Mouse (Mus musculus) yolk sac, embryonic 10.5 days (tissue): Measurements from ENCODE around the gene H2-T3.
"Not testable (repeated sequence)": the region's sequence is repeated elsewhere in the genome, so short reads cannot be mapped to it uniquely, and the experiment has no call there.

ENCODE experiments used
- DNase-seq: peaks from one replicate; pipeline ENCODE4 v3.0.0-alpha.2; 2017; ENCODE audit warnings: low spot score

The H2-T3 gene

DNA sequence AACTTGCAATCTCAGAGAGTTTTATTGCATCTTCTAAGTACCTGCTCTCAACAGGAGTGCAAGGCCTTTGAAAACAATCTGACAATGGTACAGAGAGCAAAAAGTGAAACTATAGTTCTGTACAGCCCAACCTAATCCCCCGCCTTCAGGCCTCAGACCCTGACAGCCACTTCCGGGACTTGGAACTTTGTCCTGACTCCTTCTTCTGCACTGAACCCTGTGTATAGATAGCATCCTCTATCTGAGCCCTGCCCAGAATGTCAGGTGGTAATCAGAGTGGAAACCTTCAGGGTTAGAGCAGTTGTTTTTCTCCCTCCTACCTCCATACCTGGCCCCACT, at the start of gene H2-T3:
H2-T3 (minus strand) TSS at position 119 of the 339 bp plus-strand sequence.
- DNase-seq: no peak

DNA sequence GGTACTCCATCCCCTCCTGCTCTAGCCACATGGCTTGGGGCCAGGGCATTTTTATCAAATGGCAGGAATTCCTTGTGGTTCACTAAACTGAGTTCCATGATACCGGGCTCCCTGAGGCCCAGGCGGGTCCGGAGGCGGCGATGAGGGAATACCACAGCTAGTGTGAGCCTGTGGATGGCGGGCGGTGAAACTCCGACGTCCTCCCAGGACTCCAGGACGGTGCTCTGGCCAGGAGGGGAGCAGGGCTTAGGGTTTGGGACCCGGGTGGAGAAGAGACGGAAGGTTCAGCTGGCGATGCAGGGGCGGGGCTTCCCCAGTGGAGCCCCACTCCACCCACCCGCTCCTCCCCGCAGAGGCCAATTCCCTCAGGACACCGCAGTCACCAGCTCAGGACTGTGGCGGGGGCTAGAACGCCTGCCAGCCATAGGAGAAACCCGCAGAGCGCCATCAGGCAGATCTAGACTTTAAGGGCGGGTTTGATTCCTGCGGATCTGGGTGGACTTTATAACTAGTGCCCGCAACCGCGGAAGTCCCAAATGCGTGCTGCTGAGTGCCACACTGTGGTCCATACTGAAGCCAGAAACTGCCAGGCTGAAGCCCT, 47.3 kb upstream of the H2-T3 start:
- no peak for DNase-seq

DNA sequence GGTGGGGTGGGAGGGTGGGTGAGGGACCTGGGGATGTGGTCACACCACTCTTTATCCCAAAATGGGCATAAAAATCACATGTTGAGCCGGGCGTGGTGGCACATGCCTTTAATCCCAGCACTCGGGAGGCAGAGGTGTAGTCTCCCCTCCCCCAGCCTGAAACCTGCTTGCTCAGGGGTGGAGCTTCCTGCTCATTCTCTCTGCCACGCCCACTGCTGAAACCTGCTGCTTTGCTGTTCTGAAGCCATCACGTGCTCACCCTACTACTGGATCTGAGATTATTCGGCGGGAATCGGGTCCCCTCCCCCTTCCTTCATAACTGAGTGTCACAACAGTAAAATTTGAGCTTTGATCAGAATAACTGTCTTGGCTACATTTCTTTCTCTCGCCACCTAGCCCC, 45.2 kb upstream of the H2-T3 start:
- DNase-seq: not testable (repeated sequence)

DNA sequence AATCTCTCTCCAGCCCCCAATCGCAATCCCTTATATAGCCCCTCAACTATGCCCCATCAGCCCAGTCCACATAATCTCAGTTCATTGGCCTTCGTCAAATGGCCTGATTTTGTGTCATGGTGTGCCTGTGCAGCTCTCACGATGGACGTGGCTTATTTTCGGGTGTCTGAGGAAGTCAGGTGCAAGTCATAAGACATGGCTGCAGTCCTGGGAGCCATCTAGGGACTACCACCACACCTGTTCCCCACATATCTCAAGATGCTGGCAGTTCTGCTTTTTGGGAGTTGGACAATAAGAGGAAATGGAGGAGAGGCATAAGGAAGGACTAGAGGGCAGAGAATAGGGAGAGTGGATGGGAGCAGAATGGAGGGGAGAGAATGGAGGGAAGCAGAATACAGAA, 43.5 kb upstream of the H2-T3 start:
- DNase-seq: no peak

DNA sequence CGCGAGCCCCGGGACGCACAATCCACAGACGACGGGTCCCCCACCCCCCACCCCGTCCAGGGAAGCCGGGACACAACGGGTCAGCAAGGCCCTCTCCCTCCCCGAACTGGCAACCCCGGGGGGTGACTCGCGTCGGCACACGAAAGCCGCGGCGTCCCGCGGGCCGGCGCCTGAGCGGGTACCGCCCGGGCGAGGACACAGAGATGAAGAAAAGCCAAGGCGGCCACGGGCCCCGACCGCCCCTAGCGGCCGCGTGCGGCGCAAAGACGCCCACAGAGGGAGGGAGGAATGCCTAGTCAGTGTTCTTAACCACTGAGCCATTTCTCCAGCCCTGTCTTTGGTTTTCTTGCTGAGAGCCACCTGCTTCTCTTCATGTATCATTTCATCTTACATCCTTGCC, 41.2 kb upstream of the H2-T3 start:
- DNase-seq: peak; percentile 100

DNA sequence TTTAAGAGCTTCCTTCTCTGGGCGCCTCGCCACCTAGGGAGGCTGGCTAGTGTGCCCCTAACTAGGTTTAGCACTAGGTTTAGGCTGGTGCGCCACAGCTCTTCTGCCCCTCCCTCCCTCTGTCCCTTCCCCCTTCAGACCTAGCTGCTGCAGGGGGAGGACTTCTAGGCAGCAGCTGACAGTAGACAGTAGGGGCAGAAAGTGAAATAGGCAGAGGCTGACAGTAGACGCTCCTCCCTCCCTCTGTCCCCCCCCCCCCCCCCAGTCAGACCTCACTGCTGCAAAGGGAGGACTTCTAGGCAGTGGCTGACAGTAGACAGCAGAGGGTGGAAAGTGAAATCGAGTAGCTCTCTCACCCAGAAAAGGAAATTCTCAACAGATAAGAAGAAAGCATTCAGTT, 39.0 kb upstream of the H2-T3 start:
- no peak for DNase-seq

DNA sequence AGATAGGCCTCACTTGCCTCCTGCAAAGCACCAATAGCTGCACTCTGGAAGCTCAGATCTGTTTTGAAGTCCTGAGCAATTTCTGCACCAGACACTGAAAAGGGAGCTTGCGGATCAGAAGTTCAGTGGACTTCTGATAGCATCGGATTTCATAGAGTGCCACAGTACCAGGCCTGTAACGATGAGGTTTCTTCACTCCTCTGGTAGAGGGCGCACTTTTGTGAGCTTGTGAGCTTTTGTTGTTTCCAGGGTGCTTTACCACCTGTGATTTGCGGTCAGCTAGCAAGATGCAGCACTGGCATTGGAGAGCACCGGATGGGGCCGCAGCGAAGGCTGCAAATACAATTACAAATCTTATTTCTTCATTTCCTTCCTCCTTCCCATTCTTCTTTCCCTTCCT, 36.8 kb upstream of the H2-T3 start:
- no peak for DNase-seq

DNA sequence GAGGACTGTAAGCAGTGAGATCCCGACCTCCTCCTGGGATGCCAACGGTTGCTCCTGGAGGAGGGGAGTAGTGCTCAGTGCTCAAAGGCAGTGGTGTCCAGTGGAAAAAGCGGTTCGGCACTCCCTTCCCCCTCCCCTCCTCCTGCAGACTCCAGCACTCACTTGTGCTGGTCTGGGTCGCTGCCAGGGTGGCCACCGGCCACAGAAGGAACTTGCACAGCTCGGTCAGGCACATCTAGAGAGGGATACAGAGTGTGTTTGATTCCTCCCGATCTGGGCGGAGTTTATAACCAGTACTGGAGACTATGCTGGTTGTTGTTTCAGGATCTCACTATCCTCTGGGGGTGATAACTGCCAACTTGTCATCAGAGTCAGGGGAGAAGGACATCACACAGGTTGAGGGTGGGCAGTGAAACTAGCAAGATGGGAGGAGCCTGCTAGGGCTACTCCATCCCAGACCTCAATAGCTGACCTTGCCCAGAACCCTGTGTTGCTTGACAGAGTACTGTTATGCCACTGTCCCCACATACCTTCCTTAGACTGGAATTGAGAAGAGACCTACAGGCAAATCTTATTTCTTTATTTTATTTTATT, 35.2 kb upstream of the H2-T3 start:
- no peak for DNase-seq

DNA sequence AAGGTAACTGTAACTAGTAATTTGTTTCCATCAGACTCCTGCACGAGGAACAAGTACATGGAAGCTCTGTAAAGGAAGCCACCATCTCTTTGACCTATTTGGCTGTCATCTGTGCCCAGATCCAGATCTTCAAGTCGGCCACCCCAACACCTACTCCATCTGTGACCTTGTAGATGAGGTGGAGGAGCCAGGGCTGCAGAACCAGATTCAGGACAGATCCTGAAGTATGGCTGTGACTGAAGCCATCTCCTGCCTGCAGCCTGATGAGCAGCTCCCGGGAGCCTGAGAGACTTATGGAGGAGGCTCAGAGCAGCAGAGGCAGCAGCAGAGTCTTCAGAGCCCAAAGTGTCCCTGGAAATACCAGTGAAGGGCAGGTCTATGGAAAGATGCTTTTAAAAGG, 34.4 kb upstream of the H2-T3 start:
- DNase-seq: no peak

DNA sequence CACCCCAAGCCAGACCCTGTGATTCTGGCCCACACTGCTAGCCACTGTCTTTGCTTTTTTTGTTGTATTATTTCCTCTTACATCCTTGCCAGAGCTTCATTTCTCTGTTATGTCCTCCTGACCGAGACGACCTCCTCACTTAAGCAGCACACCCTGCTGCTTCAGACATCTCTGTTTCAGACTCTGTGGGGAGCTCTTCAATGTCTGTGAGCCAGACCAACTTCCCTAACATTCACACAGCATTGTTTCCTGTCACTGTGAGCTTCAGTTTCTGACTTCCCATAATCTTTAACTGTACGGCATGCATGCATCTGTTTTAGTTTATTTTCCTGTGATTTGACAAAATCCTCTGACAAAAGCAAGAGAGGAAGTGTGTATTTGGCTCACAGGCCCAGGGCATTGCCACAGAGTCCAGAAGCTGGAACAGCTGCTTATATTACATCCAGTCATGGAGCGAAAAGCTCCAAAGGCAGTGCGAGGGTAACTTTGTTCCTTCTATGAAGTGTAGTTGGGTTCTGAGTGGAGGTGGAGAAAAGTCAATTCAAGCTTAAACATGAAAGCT, 28.6 kb upstream of the H2-T3 start:
- DNase-seq: no peak

DNA sequence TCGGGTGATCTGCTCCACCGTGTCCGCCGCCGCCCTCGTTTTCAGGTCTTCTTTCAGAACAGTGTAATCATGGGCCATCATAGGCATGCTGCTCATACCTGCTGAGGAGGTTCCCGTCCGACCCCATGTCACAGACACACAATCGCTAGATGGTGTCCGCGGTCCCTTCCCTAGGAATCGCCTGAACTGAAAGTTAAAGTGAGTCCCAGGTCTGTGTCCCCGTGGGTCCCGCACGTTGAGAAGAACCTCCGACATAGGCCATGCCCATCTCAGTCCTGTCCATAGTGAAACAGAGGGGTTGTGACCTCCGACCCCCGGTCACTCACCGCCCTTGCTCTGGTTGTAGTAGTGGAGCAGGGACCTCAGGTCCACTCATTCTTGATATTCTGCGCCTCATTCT, 25.5 kb upstream of the H2-T3 start:
- no peak for DNase-seq

DNA sequence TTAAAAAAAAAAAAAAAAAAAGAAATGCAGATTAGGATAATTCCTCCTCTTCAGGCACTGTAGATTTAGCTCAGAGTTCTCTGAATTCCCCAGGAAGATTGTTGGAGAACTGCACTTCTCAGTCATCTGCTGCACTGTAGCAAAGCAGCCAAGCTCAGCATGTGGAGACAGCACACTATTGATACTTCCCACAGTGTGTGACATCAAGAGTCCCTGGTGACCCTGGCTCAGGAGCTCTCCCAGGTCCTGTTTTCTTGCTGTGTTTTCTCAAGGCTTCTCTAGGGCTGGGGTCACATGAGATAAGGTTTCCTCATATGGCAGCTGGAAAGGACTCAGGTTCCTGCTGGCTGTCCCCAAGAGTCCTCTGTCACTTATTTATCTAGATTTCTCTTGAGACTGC, 16.8 kb upstream of the H2-T3 start:
- DNase-seq: no peak

DNA sequence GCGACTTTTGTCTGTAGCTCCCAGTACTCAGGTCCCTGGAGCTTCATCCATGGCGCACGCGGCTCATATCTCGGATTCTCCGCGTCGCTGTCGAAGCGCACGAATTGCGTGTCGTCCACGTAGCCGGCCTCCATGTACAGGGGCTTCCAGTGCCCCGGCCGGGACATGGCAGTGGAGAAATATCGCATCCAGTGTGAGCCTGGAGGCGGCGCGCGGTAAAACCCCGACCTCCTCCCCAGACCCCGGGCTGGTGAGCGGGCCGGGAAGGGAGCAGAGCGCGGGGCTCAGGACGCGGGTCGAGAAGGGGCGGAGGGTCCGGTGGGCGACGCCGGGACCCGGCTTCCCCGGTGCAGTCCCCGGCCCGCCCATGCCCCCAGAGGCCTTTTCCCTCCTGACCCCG, 15.8 kb upstream of the H2-T3 start:
- DNase-seq: no peak

DNA sequence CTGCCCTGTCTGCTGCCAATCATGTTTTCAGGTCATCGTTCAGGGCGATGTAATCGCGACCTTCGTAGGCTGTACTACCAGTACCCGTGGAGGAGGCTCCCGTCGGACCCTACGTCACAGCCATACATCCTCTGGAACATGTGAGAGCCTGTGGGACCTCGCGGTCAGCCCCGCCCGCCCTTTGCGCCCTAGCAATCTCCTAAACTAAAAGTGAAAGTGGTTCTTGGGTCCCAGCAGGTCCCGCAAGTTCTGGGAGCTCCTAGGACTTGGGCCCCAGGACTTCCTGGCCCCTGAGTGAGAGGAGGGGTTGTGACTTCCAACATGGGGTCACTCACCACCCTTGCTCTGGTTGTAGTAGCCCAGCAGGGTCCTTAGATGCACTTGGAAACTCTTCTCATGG, 15.4 kb upstream of the H2-T3 start:
- DNase-seq: no peak

DNA sequence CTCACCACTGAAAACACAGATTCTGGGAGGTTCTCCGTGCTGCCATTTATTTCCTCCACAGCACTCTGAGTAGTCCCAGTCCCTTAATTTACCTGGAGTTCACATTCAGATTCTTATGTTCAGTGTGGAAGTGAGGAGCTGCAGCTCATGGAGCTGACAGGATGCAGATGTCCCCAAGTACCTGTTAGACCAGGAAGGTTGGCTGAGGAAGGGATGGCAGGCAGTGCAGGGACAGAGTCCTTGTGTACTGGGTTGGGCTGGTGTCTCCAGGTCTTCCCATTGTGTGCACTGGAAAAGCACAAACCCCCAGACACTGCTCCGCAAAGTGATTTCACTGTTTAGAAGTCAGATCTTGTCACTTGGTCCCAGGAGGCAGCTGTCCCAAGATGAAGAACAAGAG, 11.8 kb upstream of the H2-T3 start:
- DNase-seq: no peak

DNA sequence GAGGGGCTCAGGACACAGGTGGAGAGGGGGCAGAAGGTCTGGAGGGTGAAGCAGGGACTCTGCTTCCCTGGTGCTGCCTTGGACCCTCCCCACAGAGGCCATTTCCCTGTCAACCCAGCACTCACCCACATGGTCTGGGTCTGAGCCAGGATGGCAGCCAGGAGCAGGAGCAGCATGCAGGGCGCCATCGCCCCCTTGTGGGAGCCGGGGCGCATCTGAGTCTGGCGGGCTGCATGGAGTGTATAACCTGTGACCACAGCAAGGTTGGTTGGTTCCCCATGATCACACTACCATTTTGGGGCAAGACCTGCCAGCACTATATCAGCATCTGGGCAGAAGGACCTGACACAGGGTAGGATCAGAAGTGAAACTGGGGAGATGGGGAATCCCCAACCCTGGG, 8.2 kb upstream of the H2-T3 start:
- no peak for DNase-seq

DNA sequence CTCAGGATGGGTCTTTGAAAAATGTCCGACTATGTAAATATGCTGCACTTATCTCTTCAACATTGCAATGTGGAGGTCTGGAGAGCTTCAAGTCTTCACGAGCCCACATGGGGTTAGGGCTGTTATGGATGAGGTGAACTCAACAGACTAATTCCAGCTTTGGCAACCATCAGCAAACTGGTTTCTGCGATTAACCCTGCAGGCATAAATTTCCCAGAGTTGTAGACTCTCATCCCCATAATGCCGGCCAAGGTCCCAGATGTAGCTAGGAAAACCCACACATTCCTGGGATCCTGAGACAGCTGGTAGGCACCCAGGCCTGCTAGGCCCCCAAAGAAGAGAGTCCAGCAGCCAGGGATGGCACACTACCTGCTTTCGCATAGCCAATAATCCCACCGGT, 4.4 kb upstream of the H2-T3 start:
- no peak for DNase-seq

DNA sequence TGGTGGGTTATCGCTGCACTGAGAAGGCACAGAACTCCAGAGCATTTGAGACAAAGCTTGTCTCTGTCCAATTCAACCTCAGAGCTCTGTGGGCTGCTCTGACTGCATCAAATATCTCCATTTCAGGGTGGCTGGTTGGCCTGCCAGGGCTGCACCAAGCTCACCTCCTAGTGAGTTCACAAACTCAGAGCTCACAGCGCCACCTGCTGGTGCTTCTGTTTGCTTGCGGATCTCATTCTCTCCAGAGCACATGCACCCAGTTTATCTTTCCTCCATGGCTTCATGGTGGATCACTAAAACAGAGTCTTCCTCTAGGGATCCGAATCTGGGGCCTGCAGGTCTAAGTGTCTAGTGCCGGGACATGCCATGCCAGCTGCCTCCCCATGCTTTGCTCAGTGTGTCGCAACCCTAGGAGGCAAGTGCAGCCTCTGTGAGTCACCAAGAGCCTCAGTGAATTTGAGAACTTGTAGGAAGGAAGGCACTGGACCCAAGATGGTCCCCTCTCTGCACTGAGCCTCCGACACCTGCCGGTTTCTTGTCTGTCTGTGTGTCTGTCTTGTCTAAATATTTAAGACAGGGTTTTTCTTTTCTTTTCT, 3.6 kb upstream of the H2-T3 start:
- peak; percentile 47 for DNase-seq

DNA sequence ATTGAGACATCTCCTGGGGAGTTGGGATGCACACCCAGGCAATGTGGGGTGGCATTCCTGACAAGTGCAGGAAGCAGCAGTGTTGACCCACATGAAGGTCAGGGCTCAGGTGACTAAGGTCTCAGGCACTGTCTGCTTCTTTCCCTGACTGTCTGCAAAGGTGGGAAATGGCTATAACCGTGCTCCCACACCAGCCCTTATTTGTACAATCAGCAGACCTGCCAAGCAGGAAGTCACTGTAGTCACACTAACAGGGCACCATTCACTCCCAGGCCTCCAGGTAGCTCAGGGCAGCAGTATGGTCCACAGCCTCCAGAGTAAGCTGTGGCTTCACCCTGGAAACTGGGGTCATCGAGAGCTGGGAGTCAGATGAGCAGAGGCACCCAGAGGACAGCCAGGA, 2.3 kb upstream of the H2-T3 start:
- DNase-seq: no peak

DNA sequence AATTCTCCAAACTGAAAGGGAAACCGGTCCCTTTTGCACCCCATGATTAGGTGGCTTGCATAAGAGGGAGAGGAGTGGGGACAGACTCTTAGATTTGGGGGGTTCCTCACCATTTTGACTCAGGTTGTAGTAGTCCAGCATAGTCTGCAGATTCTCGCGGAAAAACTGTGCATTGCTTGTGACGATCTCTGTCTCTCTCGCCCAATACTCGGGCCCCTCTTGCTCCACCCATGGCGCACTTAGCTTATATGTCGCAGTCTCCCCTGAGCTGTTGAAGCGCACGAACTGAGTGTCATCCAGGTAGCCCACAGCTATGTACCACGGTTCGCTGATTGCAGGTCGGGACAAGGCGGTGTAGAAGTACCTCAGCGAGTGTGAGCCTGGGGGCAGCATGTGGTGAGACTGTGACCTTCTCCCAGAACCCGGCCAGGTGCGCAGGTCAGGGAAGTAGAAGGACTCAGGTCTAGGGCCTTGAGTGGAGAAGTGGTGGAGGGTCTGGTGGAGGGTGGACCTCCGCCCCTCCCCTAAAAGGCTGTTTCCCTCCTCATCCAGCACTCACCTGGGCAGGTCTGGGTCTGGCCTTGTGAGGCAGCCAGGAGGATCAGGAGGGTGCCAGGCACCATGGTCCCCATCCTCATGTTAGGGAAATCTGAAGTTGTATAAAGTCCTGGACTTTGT, 457 bp downstream of the H2-T3 start:
- no peak for DNase-seq

DNA sequence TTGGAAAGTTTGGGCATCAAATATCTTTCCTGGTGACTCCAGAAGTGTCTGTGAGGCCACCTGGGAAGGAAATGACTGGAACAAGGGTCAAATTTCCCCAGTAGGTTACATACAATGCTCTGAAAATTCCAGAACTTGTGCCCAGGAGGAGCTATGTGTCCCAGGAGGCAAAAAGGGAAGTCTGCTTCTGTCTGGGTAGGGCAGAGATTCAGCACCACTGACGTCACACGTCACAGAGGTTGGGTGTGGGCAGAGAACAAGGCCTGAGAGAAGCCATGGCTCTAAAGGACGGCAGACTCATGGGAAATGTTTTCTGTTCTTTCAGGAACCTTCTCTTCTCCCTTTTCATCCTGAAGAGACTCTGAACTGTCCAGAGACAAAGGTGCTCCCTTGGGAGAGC, 2.5 kb downstream of the H2-T3 start:
- no peak for DNase-seq

DNA sequence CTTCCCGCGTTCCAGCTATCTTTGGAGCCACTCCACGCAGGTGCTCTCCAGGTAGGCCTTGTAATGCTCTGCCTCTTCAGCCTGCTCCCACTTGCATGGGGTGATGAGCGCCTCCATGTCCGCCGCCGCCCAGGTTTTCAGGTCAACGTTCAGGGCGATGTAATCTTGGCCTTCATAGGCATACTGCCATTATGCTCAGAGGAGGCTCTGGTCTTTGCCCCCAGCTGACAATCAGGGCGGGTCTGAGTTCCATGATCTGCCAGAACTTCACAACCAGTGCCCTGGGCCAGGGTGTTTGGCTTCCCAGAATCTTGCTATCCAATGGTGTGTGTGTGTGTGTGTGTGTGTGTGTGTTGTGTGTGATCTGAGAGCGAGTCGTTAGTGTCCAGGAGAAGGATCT, 7.9 kb downstream of the H2-T3 start:
- DNase-seq: no peak

DNA sequence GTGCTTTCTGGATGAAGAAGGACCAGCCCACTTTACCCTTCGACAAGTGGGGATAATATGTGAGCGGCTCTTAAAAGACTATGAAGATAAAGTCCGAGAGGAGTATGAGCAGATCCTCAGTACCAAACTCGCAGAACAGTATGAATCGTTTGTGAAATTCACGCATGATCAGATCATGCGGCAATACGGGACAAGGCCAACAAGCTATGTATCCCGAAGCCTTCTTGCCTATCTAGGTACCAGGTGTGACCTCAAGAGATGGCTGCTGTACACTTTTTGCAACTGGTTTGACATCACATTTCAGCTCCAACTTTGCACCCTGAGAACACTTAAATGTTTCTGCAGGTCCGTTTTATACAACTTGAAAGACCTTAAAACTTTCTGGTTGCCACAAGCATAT, 10.6 kb downstream of the H2-T3 start:
- not testable (repeated sequence) for DNase-seq
